Mouse (Mus musculus) liver, embryonic 15.5 days (tissue): Measurements from ENCODE around the gene Trappc3. TPM values are rescaled to one million over a fixed set of nuclear protein-coding genes. Genes with fewer than 3 reads are reported as not detected.

Experiments
- ATAC-seq: fragments of 200-750 bp; cut with Nextera tagmentation; 2 replicates; pipeline ENCODE4 v1.8.0; 2017; ENCODE audit warnings: moderate number of reproducible peaks, mild to moderate bottlenecking, moderate library complexity; ENCODE audit not compliant: insufficient read depth
- H3K27ac ChIP-seq: fragments of 300-500 bp; sonication (generic); replicated peaks from 2 replicates; pipeline ENCODE4 v1.5.1; 2015; ENCODE audit warnings: mild to moderate bottlenecking, inconsistent platforms
- H3K27me3 ChIP-seq: fragments of 300-500 bp; sonication (generic); 2 replicates; pipeline ENCODE4 v1.6.1; 2015; ENCODE audit warnings: mild to moderate bottlenecking, inconsistent platforms
- H3K36me3 ChIP-seq: fragments of 300-500 bp; sonication (generic); replicated peaks from 2 replicates; pipeline ENCODE4 v1.6.1; 2015; ENCODE audit warnings: moderate library complexity, mild to moderate bottlenecking, inconsistent platforms
- H3K4me1 ChIP-seq: fragments of 300-500 bp; sonication (generic); replicated peaks from 2 replicates; pipeline ENCODE4 v1.6.1; 2015; ENCODE audit warnings: inconsistent platforms
- H3K4me2 ChIP-seq: fragments of 300-500 bp; sonication (generic); 2 replicates; pipeline ENCODE4 v1.6.1; 2015; ENCODE audit warnings: moderate library complexity, mild to moderate bottlenecking, inconsistent platforms
- H3K4me3 ChIP-seq: fragments of 300-500 bp; sonication (generic); replicated peaks from 2 replicates; pipeline ENCODE4 v1.5.1; 2015; ENCODE audit warnings: mild to moderate bottlenecking, inconsistent platforms
- H3K9ac ChIP-seq: fragments of 300-500 bp; sonication (generic); 2 replicates; pipeline ENCODE4 v1.6.1; 2015; ENCODE audit warnings: moderate library complexity, mild to moderate bottlenecking, inconsistent platforms
- H3K9me3 ChIP-seq: fragments of 300-500 bp; sonication (generic); replicated peaks from 2 replicates; pipeline ENCODE4 v1.6.1; 2016; ENCODE audit warnings: inconsistent platforms
- WGBS: fragments of 180-500 bp; shearing (Covaris S2); methylation state at CpG from one replicate; pipeline ENCODE4 v1.1.7; 2015; ENCODE audit warnings: mixed read lengths; ENCODE audit not compliant: insufficient replicate concordance; 5-methylcytosine and 5-hydroxymethylcytosine counted together
- polyA plus RNA-seq: library from polyadenylated mRNA; unstranded; fragments of >200 nt; fragmentation: Nextera tagmentation; extraction: Ambion mirVana; gene quantifications from 2 replicates; pipeline ENCODE4 v1.2.1, GENCODE M21; 2015

The Trappc3 gene
- polyA plus RNA-seq, 1 experiment from 2014 or later, result 32.6 TPM

- Histone ChIP-seq H3K4me3 (no peak overlapping the region), H3K4me2 (peak overlapping the region; percentile 23), H3K27me3 (peaks cover 25% of the 10 kb centered on the region), H3K9me3 (no peaks in the 10 kb centered on the region), H3K36me3 (no peaks in the 10 kb centered on the region), H3K4me1 (peaks cover 51% of the 10 kb centered on the region), H3K9ac (no peak overlapping the region), H3K27ac (no peak overlapping the region; the same call in 1 of the 2 replicates)
- WGBS, result 28% methylated on average over 11 of the region's 11 CpGs
- ATAC-seq, result no peak
These were observed 10.4 kb upstream of the Trappc3 start for GRCm38 (mm10) chr4:126251655-126252254.

DNA sequence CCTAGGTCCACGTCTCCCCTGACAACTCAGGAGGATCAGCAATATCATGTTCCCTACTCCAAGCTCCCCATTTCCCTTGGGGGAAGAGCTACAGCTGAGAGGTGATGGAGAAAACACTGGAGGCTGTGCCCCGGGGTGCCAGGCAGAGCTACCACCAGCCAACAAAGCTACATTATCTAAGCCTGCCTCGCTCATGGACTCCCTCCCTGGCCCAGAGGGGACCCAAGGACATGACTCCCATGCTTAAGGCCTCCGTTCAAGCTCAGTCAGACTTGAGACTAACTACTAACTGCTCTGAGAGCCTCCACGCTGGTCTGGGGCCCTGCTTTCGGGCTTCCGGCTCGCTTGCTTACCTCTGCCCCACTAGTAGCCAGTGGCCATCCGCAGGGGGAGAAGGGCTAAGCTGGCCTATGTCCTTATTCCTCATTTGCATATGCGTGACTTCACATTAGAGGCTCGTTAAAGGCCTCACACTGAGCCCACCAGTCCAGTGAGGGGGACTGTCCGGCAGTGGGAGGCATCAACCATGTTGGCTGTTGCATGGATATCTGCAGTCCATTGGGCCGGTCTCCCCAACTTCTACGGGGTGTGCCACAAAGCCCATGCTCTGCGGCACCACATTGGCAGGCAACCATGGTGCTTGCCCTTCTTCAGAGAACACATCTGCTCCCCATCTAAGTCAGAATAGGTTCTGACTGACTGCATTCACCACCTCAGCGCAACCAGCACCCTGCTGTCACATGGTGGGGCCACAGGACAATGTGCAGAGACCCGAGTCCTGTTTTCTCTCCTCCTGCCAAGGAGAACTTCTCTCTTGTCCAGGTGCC is 9.5 kb upstream of the Trappc3 start:
- peaks cover 59% of the 10 kb centered on the region for H3K4me1 ChIP-seq
- H3K27me3 ChIP-seq, result peaks cover 34% of the 10 kb centered on the region
- H3K9me3 ChIP-seq, result no peaks in the 10 kb centered on the region
- H3K4me3 ChIP-seq, result no peak overlapping the region
- H3K9ac ChIP-seq, result no peak overlapping the region
- no peak overlapping the region for H3K27ac ChIP-seq
- 72% methylated on average over 17 of the region's 17 CpGs for WGBS
- ATAC-seq, result no peak
- 0 out of 2 replicates have a peak overlapping the region, but pooled peaks have one; percentile 23 for H3K4me2 ChIP-seq
- no peaks in the 10 kb centered on the region for H3K36me3 ChIP-seq

DNA sequence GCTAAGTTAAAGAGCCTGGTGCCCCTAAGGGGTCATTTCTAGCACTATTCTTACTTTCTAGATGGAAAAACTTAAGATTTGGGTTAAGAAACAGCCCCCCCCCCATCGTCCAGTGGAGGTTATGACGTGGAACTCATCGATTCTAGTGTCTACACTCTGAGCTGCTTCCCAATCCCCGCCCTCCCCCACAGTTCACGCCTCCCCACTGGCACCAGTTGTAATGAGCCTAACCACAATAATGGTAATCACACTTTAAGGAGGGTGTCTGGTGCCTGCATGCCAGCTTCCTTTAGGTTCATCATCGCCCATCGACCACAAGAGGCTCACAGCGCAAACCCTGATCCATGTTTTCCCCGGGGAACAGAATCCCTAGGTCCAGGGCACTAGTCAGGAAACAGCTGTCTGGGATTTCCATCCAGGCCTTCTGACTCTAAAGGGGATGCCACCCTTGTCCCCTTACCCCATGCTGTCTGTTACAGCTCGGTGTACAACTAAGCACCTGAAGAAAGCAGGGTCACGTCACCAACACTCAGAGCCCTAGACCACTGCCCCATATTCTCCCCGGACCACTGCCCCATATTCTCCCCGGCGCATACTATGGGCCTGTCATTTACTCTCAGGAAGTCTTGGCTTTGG is 8.4 kb upstream of the Trappc3 start:
- 64% methylated on average over 14 of the region's 14 CpGs for WGBS
- Histone ChIP-seq H3K9me3 (no peaks in the 10 kb centered on the region), H3K4me3 (no peak overlapping the region), H3K9ac (no peak overlapping the region), H3K27me3 (peaks cover 43% of the 10 kb centered on the region), H3K4me1 (peaks cover 68% of the 10 kb centered on the region), H3K27ac (no peak overlapping the region), H3K36me3 (no peaks in the 10 kb centered on the region), H3K4me2 (peak overlapping the region; percentile 99; the same call in 1 of the 2 replicates)
- no peak for ATAC-seq

GRCm38 (mm10) chr4:126254315-126255112 is 7.6 kb upstream of the Trappc3 start:
- peak overlapping the region; percentile 81 for H3K4me3 ChIP-seq
- H3K9me3 ChIP-seq, result no peaks in the 10 kb centered on the region
- H3K36me3 ChIP-seq, result no peaks in the 10 kb centered on the region
- peaks cover 75% of the 10 kb centered on the region for H3K4me1 ChIP-seq
- ATAC-seq, result no peak
- WGBS, result 37% methylated on average over 9 of the region's 9 CpGs
- H3K27ac ChIP-seq, result no peak overlapping the region; the same call in 1 of the 2 replicates
- peak overlapping the region; percentile 99 for H3K4me2 ChIP-seq
- 0 out of 2 replicates have a peak overlapping the region, but pooled peaks have one; percentile 25 for H3K9ac ChIP-seq
- peaks cover 51% of the 10 kb centered on the region for H3K27me3 ChIP-seq

- H3K27me3 ChIP-seq, result peaks cover 59% of the 10 kb centered on the region
- peak overlapping the region; percentile 82 for H3K27ac ChIP-seq
- no peaks in the 10 kb centered on the region for H3K9me3 ChIP-seq
- H3K9ac ChIP-seq, result peak overlapping the region; percentile 81
- 2% methylated on average over 50 of the region's 50 CpGs for WGBS
- H3K36me3 ChIP-seq, result no peaks in the 10 kb centered on the region
- peak overlapping the region; percentile 99 for H3K4me2 ChIP-seq
- peak overlapping the region; percentile 81 for H3K4me3 ChIP-seq
- ATAC-seq, result peak; percentile 2; the same call in 1 of the 2 replicates
- H3K4me1 ChIP-seq, result peaks cover 84% of the 10 kb centered on the region
These were observed 6.8 kb upstream of the Trappc3 start for GRCm38 (mm10) chr4:126255113-126256001.

- under 1% methylated on average over 59 of the region's 59 CpGs for WGBS
These were observed 5.9 kb upstream of the Trappc3 start, which contains the start of gene Map7d1 for GRCm38 (mm10) chr4:126256131-126256791. Map7d1 (minus strand) TSS chr4:126256343.

DNA sequence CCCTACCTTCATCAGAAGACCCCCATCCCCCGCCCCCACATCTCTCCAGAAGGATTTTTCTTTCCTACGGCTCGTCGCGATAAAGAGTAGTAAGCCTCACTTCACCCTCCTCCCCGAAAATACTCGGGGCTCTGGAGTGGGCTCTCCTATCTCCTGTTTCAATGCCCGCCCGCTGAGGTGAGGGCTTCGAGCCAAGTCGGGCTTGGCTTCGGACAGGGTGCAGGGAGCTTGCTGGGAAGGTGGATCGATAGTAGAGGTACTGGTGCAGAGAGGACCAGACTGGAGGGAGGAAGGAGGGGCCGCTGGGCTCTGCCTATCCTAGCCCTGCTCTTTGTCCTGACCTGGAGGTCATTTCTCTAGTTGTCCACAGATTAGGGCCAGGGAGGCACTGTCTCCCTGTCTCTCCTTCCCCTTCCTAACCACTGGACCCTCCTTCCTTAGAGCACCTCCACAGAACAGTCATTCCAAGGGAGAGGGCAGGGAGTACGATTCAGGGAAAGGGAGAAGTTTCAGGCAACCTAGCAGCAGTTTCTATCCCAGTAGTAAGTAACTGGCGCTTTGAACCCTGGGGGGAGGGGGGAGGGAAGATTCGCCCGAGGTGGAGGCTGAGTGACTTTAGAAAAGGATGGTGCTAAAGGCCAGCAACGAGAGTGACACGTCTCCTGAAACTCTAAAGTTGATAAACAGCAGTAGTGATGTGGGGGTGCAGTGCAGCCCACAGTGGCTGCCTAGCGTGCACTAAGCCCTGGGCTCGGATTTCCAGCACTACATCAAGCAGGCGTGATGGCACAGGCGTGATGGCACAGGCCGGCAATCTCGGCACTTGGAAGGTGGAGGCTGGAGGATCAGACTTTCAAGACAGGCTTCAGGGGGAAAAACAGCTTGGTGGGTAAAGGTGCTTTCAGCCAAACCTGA is 4.9 kb upstream of the Trappc3 start:
- WGBS, result 12% methylated on average over 26 of the region's 26 CpGs
- H3K4me1 ChIP-seq, result peaks cover 90% of the 10 kb centered on the region
- H3K4me3 ChIP-seq, result peak overlapping the region; percentile 81
- no peaks in the 10 kb centered on the region for H3K9me3 ChIP-seq
- ATAC-seq, result peak; percentile 11; the same call in 1 of the 2 replicates
- H3K4me2 ChIP-seq, result peak overlapping the region; percentile 99
- H3K27ac ChIP-seq, result peak overlapping the region; percentile 82
- H3K9ac ChIP-seq, result peak overlapping the region; percentile 81
- H3K27me3 ChIP-seq, result peaks cover 61% of the 10 kb centered on the region
- no peaks in the 10 kb centered on the region for H3K36me3 ChIP-seq

More at GRCm38 (mm10) chr4:126256131-126256791, 5.9 kb upstream of the Trappc3 start, which contains the start of gene Map7d1:
- H3K4me2 ChIP-seq, result peak within 1 kb of the TSS; percentile 99
- H3K36me3 ChIP-seq, result no peaks in the 10 kb centered on the region
- peaks cover 93% of the 10 kb centered on the region for H3K4me1 ChIP-seq
- H3K4me3 ChIP-seq, result peak within 1 kb of the TSS; percentile 81
- peaks cover 61% of the 10 kb centered on the region for H3K27me3 ChIP-seq
- no peaks in the 10 kb centered on the region for H3K9me3 ChIP-seq
- ATAC-seq, result peak; percentile 82
- peak within 1 kb of the TSS; percentile 82 for H3K27ac ChIP-seq
- H3K9ac ChIP-seq, result peak within 1 kb of the TSS; percentile 81

DNA sequence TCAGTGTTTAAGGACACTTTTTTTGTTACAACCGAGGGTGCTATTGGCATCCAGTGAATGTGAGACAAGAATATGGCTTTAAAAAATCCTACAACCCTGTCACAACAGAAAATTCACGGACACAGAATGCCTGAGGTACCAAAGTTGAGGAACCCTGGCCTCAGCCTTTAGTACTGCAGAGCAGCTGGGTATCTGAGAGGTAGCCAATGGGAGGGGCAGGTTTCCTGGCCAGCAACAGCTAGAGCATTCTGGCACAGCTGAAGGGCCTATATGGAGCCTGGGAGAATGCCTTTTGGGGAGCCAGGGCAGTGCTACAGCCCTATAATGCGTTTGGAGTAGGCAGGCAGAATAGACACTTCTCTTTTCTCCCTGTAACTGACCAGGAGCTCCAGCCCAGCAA is 3.1 kb upstream of the Trappc3 start:
- ATAC-seq, result no peak
- no peak overlapping the region for H3K9ac ChIP-seq
- H3K9me3 ChIP-seq, result no peaks in the 10 kb centered on the region
- H3K4me1 ChIP-seq, result peaks cover 85% of the 10 kb centered on the region
- no peak overlapping the region for H3K4me3 ChIP-seq
- peaks cover 61% of the 10 kb centered on the region for H3K27me3 ChIP-seq
- H3K4me2 ChIP-seq, result peak overlapping the region; percentile 88
- peak overlapping the region; percentile 85 for H3K27ac ChIP-seq
- no peaks in the 10 kb centered on the region for H3K36me3 ChIP-seq
- 16% methylated on average over 3 of the region's 3 CpGs for WGBS
